In the genomic region with DNA sequence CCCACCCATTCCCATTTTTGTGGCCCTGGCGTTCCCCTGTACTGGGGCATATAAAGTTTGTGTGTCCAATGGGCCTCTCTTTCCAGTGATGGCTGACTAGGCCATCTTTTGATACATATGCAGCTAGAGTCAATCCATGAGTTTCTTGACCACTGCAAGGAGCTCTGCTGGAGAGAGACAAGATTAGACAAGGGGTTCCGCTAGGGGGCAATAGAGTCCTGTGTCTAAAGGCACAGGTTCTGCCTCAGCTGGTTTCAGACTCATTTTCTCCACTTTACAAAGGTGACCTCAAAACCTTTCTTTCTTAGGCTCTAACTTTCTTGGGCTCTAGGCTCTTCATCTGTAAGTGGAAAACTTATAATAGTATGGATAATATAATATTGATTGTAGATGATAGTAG, we compare ENCODE assay signal across 8 mouse cellular contexts. TPM values are rescaled to one million over a fixed set of nuclear protein-coding genes. Genes with fewer than 3 reads are reported as not detected.
DNase-seq lines count a peak whose midpoint lies in the region; ATAC-seq and TF ChIP-seq lines count a peak whose summit lies in the region.
"Not testable (repeated sequence)": the region's sequence is repeated elsewhere in the genome, so short reads cannot be mapped to it uniquely, and the experiment has no call there.

No protein-coding gene starts in this region.

- peak; percentile 85 for DNase-seq in ES-CJ7 (ENCODE audit: low read depth, low spot score)
- DNase-seq in c-Kit-positive CD71-negative TER-119-negative erythroid progenitor cells, embryonic 14.5 days (ENCODE audit: low read depth): peak; percentile 73
- DNase-seq in forebrain, embryonic 10.5 days (ENCODE audit: extremely low spot score, low spot score): peak; percentile 58
- DNase-seq in layer of hippocampus, adult 18-20 months (ENCODE audit: low spot score in 2 of 2): peak; percentile 22 to 80
- peak; percentile 42 for DNase-seq in lung, adult 2 months
- DNase-seq in ovary, postnatal 10 days (ENCODE audit: low spot score): peak; percentile 24
- peak; percentile 86 for DNase-seq in testis, postnatal 10 days (ENCODE audit: low spot score)

- H3K9me3 ChIP-seq in forebrain, embryonic 10.5 days: not testable (repeated sequence)

- peak; percentile 83 to 85 for ATAC-seq in hematopoietic stem cell, adult 5-6 weeks (replicated peaks in 1 of 2; ENCODE audit: insufficient read depth in 1 of 2, low FRiP score in 2 of 2, low TSS enrichment in 1 of 2, low read depth in 1 of 2, poor library complexity in 2 of 2, severe bottlenecking in 2 of 2)

- not testable (repeated sequence) for H3K27me3 ChIP-seq in forebrain, embryonic 10.5 days (ENCODE audit: poor library complexity, severe bottlenecking)

- H3K4me3 ChIP-seq in forebrain, embryonic 10.5 days; lung, adult 2 months (replicated peaks; ENCODE audit: extremely low read depth, low read depth, low read length): not testable (repeated sequence)

- TF ChIP-seq POLR2A in lung, adult 2 months (IDR thresholded peaks at IDR 0.05; ENCODE audit: borderline replicate concordance, extremely low read depth, low read depth, low read length): not testable (repeated sequence)

- not testable (repeated sequence) for H3K27ac ChIP-seq in forebrain, embryonic 10.5 days

- not testable (repeated sequence) for H3K4me1 ChIP-seq in forebrain, embryonic 10.5 days; lung, adult 2 months (ENCODE audit: control insufficient read depth, insufficient read depth, low read length)

- peak; percentile 69 for TF ChIP-seq CTCF in lung, adult 2 months (IDR thresholded peaks at IDR 0.05; ENCODE audit: insufficient read depth, low read length)

- not testable (repeated sequence) for H3K36me3 ChIP-seq in forebrain, embryonic 10.5 days (replicated peaks)

- 7% methylated on average over 2 of the region's 2 CpGs for WGBS in forebrain, embryonic 10.5 days
- WGBS in lung, adult 2 months: 15% methylated on average over 2 of the region's 2 CpGs

RNA-seq across cellular contexts. Expression of gene Ubac2, which starts 13.3 kb away (rescaled TPM):
- polyA plus RNA-seq in forebrain, embryonic 10.5 days (2016; fragmentation: Nextera tagmentation; extraction: Ambion mirVana): 80.7 and 83.1 TPM in 2 replicates
- 23.1 and 26.0 TPM in 2 replicates for total RNA-seq in hematopoietic stem cell, adult 5-6 weeks (2017)
- 10 to 100 TPM; 48.4 to 51.8 TPM for total RNA-seq in layer of hippocampus, adult 18-20 months (2021)
- polyA plus RNA-seq in lung, adult 2 months (2012; rRNA removed): 37.7 and 47.1 TPM in 2 replicates

RNA-seq across cellular contexts. Expression of gene Gpr18, which starts 50.4 kb away (rescaled TPM):
- polyA plus RNA-seq in forebrain, embryonic 10.5 days (2016; fragmentation: Nextera tagmentation; extraction: Ambion mirVana): 0.23 and 0.55 TPM in 2 replicates
- total RNA-seq in hematopoietic stem cell, adult 5-6 weeks (2017): 0.60 and 2.1 TPM in 2 replicates
- total RNA-seq in layer of hippocampus, adult 18-20 months (2021): not detected
- 5.6 and 8.3 TPM in 2 replicates for polyA plus RNA-seq in lung, adult 2 months (2012; rRNA removed)

Comparison
In these comparisons a context has a peak if more than half of its experiments do, and no peak if none do; other contexts are left out.
1. DNase-seq: peak in every context shown above with its lines; median percentile 86 in testis, postnatal 10 days; 85 in ES-CJ7; 73 in c-Kit-positive CD71-negative TER-119-negative erythroid progenitor cells, embryonic 14.5 days; 58 in forebrain, embryonic 10.5 days; 51 in layer of hippocampus, adult 18-20 months; 42 in lung, adult 2 months; 24 in ovary, postnatal 10 days.